Mouse (Mus musculus) spleen, adult 2 months (tissue): Measurements from ENCODE around the gene Ric1.

Experiments
- CTCF ChIP-seq: fragments of 200-500 bp; IDR thresholded peaks from 2 replicates; pipeline ENCODE4 v1.5.1; 2011; ENCODE audit warnings: mild to moderate bottlenecking, inconsistent platforms; ENCODE audit not compliant: insufficient read depth, insufficient read length, insufficient replicate concordance; ENCODE audit errors: extremely low read depth
- POLR2A ChIP-seq: fragments of 200-500 bp; IDR thresholded peaks from 2 replicates; pipeline ENCODE4 v1.6.1; 2011; ENCODE audit warnings: low read depth, low read length, inconsistent platforms

DNA sequence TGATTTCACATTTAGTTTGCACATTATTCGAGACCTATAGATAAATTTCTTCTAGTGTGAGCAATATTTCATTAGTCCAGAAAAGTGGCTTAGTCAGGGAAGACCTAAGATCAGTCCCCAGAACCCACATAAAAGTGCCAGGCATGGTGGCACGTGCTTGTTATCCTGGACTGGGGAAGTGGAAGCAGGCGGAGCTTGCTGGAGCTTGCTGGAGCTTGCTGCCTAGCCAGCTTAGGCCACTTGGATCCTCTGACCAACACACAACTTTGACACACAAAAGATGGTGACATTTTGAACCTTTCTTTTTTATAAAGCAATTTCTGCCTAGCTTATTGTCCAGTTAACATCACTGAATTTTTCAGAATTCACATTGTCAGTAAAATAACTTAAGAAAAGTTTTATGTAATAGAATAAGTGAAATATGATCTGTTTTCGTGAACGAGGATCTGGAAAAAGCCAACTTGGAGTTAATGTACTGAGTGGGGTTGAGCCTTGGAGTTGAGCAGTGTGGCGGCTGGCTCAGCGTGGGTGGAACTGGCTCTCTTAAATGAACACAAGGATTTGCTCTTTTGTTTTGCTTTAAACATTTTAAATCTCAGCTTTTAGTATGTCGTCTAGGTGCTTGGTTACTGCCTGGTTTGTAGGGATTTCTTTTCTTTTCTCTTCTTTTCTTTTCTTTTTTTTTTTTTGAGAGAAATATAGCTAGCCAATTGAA, 20.3 kb downstream of the Ric1 start:
- TF ChIP-seq CTCF, result no peak
- no peak for TF ChIP-seq POLR2A
